Mouse (Mus musculus) small intestine, adult 2 months (tissue): ENCODE results near the gene Mxra8.
A peak's percentile ranks its signal among the peaks of the same experiment; 100 is the strongest.

Experiments used
- CTCF ChIP-seq: fragments of 200-500 bp; IDR thresholded peaks from 2 replicates; pipeline ENCODE4 v1.5.1; 2012; ENCODE audit warnings: low read depth, mild to moderate bottlenecking, control low read depth, inconsistent platforms, low read length, moderate library complexity, mixed read lengths; ENCODE audit not compliant: insufficient replicate concordance, insufficient read length; ENCODE audit errors: extremely low read depth
- POLR2A ChIP-seq: fragments of 200-500 bp; IDR thresholded peaks from 2 replicates; pipeline ENCODE4 v1.6.1; 2012; ENCODE audit warnings: low read depth, mild to moderate bottlenecking, control low read depth, inconsistent platforms, low read length, moderate library complexity

GRCm38 (mm10) chr4:155846871-155847578, 7.5 kb downstream of the Mxra8 start, which contains the start of gene Dvl1:
- TF ChIP-seq CTCF (0 out of 2 replicates have a peak, but pooled peaks have one; percentile 28), POLR2A (no peak)
